8 mouse cellular contexts compared by ENCODE assay signal in genomic region chr9:51007726-51008067, GRCm38 (mm10). TPM values are rescaled to one million over a fixed set of nuclear protein-coding genes. Genes with fewer than 3 reads are reported as not detected.
DNase-seq lines count a peak whose midpoint lies in the region; ATAC-seq and TF ChIP-seq lines count a peak whose summit lies in the region.

No protein-coding gene starts in this region.

- no peak for DNase-seq in kidney, adult 18-20 months
- DNase-seq in hindbrain, embryonic 14.5 days (ENCODE audit: low spot score), result no peak
- DNase-seq in gastrocnemius, postnatal 25 days, result no peak
- DNase-seq in spleen, postnatal 10 days (ENCODE audit: low spot score in 2 of 2), result no peak
- no peak for DNase-seq in adrenal gland, adult 18-20 months (ENCODE audit: low spot score in 2 of 2)

- H3K36me3 ChIP-seq in kidney, embryonic 16.5 days (ENCODE audit: insufficient read depth, low read length), result no peaks in the 10 kb centered on the region
- no peaks in the 10 kb centered on the region for H3K36me3 ChIP-seq in hindbrain, embryonic 14.5 days (replicated peaks; ENCODE audit: control insufficient read depth, insufficient read depth)
- H3K36me3 ChIP-seq in midbrain, embryonic 15.5 days (replicated peaks), result no peaks in the 10 kb centered on the region

- TF ChIP-seq CTCF in bone marrow, adult 2 months (IDR thresholded peaks at IDR 0.05; ENCODE audit: control insufficient read depth, insufficient read depth, low read length), result no peak

- peak overlapping the region; percentile 91 for H3K4me2 ChIP-seq in kidney, embryonic 16.5 days (replicated peaks; ENCODE audit: low read depth, low read length)
- peak overlapping the region; percentile 73 for H3K4me2 ChIP-seq in hindbrain, embryonic 14.5 days (replicated peaks)
- peak overlapping the region; percentile 52 for H3K4me2 ChIP-seq in midbrain, embryonic 15.5 days

- H3K9ac ChIP-seq in kidney, embryonic 16.5 days (replicated peaks; ENCODE audit: low read length), result peak overlapping the region; percentile 92
- peak overlapping the region; percentile 91 for H3K9ac ChIP-seq in hindbrain, embryonic 14.5 days
- H3K9ac ChIP-seq in midbrain, embryonic 15.5 days, result peak overlapping the region; percentile 84

- no peak for ATAC-seq in kidney, embryonic 16.5 days (ENCODE audit: low FRiP score, low TSS enrichment)
- ATAC-seq in hindbrain, embryonic 14.5 days (ENCODE audit: low FRiP score), result no peak
- no peak for ATAC-seq in midbrain, embryonic 15.5 days (replicated peaks)

- H3K27me3 ChIP-seq in kidney, embryonic 16.5 days (ENCODE audit: insufficient read depth, low read length), result no peaks in the 10 kb centered on the region
- no peaks in the 10 kb centered on the region for H3K27me3 ChIP-seq in hindbrain, embryonic 14.5 days (ENCODE audit: control insufficient read depth, insufficient read depth, low read length)
- no peaks in the 10 kb centered on the region for H3K27me3 ChIP-seq in midbrain, embryonic 15.5 days (replicated peaks)

- H3K27ac ChIP-seq in kidney, embryonic 16.5 days (ENCODE audit: low read length), result no peak overlapping the region
- peak overlapping the region; percentile 91; the same call in 1 of the 2 replicates for H3K27ac ChIP-seq in bone marrow, adult 2 months (ENCODE audit: control insufficient read depth, insufficient read depth, low read depth, low read length, poor library complexity)
- peak overlapping the region; percentile 84; the same call in 1 of the 2 replicates for H3K27ac ChIP-seq in hindbrain, embryonic 14.5 days
- peak overlapping the region; percentile 85 for H3K27ac ChIP-seq in midbrain, embryonic 15.5 days

- peaks cover 11% of the 10 kb centered on the region for H3K4me1 ChIP-seq in kidney, embryonic 16.5 days (ENCODE audit: insufficient read depth, low read length)
- H3K4me1 ChIP-seq in bone marrow, adult 2 months (ENCODE audit: control insufficient read depth, insufficient read depth, low read length), result no peaks in the 10 kb centered on the region
- peaks cover 10% of the 10 kb centered on the region for H3K4me1 ChIP-seq in hindbrain, embryonic 14.5 days (replicated peaks; ENCODE audit: control insufficient read depth, insufficient read depth, low read length)
- H3K4me1 ChIP-seq in midbrain, embryonic 15.5 days, result peaks cover 15% of the 10 kb centered on the region

- no peaks in the 10 kb centered on the region for H3K9me3 ChIP-seq in kidney, embryonic 16.5 days (ENCODE audit: low read length)
- H3K9me3 ChIP-seq in hindbrain, embryonic 14.5 days (ENCODE audit: control insufficient read depth, low read length), result no peaks in the 10 kb centered on the region
- no peaks in the 10 kb centered on the region for H3K9me3 ChIP-seq in midbrain, embryonic 15.5 days

- peak overlapping the region; percentile 94 for H3K4me3 ChIP-seq in kidney, embryonic 16.5 days (ENCODE audit: low read length)
- H3K4me3 ChIP-seq in bone marrow, adult 2 months (replicated peaks; ENCODE audit: control insufficient read depth, low read depth, low read length), result peak overlapping the region; percentile 75
- peak overlapping the region; percentile 99 for H3K4me3 ChIP-seq in hindbrain, embryonic 14.5 days (replicated peaks; ENCODE audit: low read length)
- peak overlapping the region; percentile 83 for H3K4me3 ChIP-seq in midbrain, embryonic 15.5 days

- WGBS in kidney, embryonic 16.5 days, result 15% methylated on average over 10 of the region's 10 CpGs
- WGBS in bone marrow, adult 2 months, result 10% methylated on average over 10 of the region's 10 CpGs
- WGBS in hindbrain, embryonic 14.5 days, result 13% methylated on average over 10 of the region's 10 CpGs
- WGBS in midbrain, embryonic 15.5 days, result 9% methylated on average over 10 of the region's 10 CpGs

- no peak for TF ChIP-seq POLR2A in bone marrow, adult 2 months (IDR thresholded peaks at IDR 0.05; ENCODE audit: borderline replicate concordance, control insufficient read depth, low read depth, low read length)

RNA-seq across cellular contexts. Expression of gene Sik2, which starts 1.2 kb away (rescaled TPM):
- 15.5 and 19.4 TPM in 2 replicates for polyA plus RNA-seq in kidney, embryonic 16.5 days (2015; fragmentation: Nextera tagmentation; extraction: Ambion mirVana)
- polyA plus RNA-seq in bone marrow, adult 2 months (2011; ENCODE audit: insufficient read depth, insufficient read length, low replicate concordance, missing spikeins), result 11.7 and 17.3 TPM in 2 replicates
- 16.1 and 17.4 TPM in 2 replicates for polyA plus RNA-seq in hindbrain, embryonic 14.5 days (2014; fragmentation: Nextera tagmentation; extraction: Ambion mirVana)
- polyA plus RNA-seq in midbrain, embryonic 15.5 days (2015; fragmentation: Nextera tagmentation; extraction: Ambion mirVana), result 17.1 and 19.8 TPM in 2 replicates
- 10 to 100 TPM; 15.7 to 30.7 TPM for total RNA-seq in gastrocnemius, postnatal 25 days (2021)
- total RNA-seq in adrenal gland, adult 18-20 months (2021), result 100 to 1,000 TPM; 120 to 197 TPM

RNA-seq across cellular contexts. Expression of gene Btg4, which starts 53.0 kb away (rescaled TPM):
- polyA plus RNA-seq in kidney, embryonic 16.5 days (2015; fragmentation: Nextera tagmentation; extraction: Ambion mirVana), result not detected in 2 replicates
- not detected in 2 replicates for polyA plus RNA-seq in bone marrow, adult 2 months (2011; ENCODE audit: insufficient read depth, insufficient read length, low replicate concordance, missing spikeins)
- polyA plus RNA-seq in hindbrain, embryonic 14.5 days (2014; fragmentation: Nextera tagmentation; extraction: Ambion mirVana), result not detected in 2 replicates
- not detected in 2 replicates for polyA plus RNA-seq in midbrain, embryonic 15.5 days (2015; fragmentation: Nextera tagmentation; extraction: Ambion mirVana)
- total RNA-seq in gastrocnemius, postnatal 25 days (2021), result not detected
- not detected for total RNA-seq in adrenal gland, adult 18-20 months (2021)
